Mouse (Mus musculus) megakaryocyte-erythroid progenitor cell, adult 5-6 weeks (primary cell): ENCODE measurements around the gene Tmem160. TPM values are rescaled to one million over a fixed set of nuclear protein-coding genes. Genes with fewer than 3 reads are reported as not detected.

ENCODE experiments used
- ATAC-seq: replicated peaks from 2 replicates; pipeline ENCODE4 v1.8.0; 2016; ENCODE audit warnings: mild to moderate bottlenecking, inconsistent platforms; ENCODE audit not compliant: severe bottlenecking, poor library complexity, low FRiP score, low TSS enrichment
- total RNA-seq, 2 experiments: library from RNA; stranded (forward) in 1 of 2; stranded (reverse) in 1 of 2; fragments of 200-1000, 215-1000 nt in 1 of 2; fragments of >200 nt in 1 of 2; fragmentation: Nextera tagmentation in 1 of 2; gene quantifications; 2 replicates each; pipeline ENCODE4 v1.2.3; 2014 to 2017

Gene Tmem160
- total RNA-seq, 2 experiments from 2014 or later: 16.3 to 39.2 TPM

DNA sequence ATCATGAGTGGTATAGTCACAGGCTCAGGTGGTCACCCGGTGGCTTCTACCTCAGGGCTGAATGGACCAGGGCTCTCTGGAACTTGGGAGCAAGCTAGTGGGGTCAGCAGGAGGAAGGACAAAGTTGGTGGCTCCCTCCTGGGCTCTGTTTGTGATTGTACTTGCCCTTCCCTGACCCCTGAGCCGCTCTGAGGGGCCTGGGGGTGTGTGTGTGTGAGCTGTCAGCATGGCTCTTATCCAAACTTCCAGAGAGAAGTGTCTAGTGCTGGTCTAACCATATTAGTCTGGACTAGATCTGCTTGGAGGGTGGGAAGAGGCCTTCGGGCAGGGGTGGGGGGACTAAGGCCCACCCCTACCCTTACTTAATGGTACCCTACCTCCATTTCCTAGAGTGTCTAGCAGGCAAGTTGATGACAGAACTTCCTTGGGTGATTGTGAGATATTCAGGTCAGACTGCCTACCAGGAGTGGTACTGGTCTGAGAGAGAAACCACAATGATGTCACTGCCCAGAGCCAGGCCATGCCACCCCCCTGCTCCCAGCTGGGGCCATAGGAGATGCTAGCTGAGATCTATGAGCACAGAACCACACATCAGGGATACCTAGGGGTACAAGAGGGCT lies 19.1 kb upstream of the Tmem160 start:
- no peak for ATAC-seq

DNA sequence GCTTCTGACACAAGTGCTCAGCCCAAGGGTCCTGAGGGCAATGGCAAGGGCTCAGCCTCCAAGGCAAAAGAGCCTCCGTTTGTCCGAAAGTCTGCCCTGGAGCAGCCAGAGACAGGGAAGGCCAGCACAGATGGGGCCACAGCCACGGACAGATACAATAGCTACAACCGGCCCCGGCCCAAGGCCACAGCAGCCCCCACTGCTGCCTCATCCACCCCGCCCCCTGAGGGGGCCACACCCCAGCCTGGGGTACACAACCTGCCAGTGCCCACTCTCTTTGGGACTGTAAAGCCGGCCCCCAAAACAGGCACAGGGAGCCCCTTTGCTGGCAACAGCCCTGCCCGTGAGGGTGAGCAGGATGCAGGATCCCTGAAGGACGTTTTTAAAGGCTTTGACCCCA lies 17.5 kb upstream of the Tmem160 start:
- no peak for ATAC-seq

DNA sequence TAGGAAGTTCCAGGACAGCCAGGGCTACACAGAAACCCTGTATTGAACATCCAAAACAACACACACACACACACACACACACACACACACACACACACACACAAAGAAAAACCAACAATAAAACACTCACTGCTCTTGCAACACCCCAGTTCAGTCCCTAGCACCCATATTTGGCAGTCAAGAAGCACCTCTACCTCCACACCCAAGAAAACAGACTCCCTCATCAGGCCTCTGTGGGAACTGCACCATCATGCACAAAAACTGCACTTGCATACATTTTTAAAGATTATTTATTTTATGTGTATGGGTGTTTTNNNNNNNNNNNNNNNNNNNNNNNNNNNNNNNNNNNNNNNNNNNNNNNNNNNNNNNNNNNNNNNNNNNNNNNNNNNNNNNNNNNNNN lies 11.3 kb upstream of the Tmem160 start:
- ATAC-seq: peak; percentile 86

DNA sequence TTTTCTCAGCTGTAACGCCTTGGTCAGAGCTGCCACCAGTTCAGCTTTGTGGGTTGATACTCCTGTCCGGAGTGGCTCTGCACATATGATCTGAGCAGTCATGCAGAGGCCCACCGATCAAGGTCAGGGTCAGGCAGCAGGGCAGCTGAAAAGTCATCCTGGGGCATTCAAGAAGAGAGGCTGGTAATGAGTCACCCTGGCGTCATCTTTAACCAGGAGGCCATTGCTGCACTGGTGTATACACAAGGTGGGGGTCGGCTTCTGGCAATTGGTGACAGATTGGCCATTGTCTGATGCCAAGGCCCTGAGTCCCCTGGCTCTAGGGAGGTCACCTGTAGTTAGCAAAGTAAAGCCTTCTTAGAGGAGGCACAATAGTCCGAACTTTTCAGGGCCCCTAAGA lies 923 bp upstream of the Tmem160 start:
- no peak for ATAC-seq

DNA sequence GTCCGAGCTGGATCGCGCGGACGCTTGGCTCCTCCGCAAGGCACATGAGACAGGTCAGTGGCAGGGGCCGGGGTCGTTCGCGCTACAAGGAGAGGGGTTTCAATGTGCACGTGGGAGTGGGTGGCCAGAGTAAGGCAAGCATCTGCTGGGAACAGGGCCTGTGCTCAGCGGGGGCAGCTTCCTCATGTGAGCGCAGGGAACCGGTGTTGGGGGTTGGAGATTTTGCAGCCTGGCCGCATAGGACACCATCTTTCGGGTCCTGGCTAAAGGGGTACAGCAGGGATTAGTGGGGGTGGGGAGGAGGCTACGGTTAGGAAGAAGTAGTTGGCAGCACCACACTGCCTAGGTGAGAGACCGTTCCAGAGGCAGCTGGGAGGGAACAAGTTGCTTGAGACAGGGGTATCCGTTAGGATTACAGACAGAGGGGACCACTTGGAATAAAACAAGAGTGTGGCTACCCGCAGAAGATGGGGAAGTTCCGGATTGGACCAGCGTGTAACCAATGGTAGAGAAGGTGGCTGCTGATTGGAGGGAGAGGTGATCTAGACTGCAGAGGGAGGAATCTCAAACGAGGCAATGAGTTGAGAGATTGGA lies 636 bp downstream of the Tmem160 start:
- ATAC-seq: peak; percentile 69

DNA sequence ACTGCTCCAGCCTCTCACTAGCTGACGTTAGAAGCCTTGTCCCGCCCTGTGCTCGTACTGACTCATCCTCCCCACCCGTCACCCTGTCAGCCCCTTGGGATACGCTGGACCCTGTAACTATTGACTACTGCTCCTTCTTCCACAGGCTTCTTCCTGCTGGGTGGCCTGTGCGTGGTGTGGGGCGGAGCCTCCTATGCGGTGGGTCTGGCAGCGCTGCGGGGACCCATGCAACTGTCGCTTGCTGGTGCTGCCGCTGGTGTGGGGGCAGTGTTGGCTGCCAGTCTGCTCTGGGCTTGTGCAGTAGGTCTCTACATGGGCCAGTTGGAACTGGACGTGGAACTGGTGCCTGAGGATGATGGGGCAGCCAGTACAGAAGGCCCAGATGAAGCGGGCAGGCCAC lies 2.4 kb downstream of the Tmem160 start:
- ATAC-seq: no peak

DNA sequence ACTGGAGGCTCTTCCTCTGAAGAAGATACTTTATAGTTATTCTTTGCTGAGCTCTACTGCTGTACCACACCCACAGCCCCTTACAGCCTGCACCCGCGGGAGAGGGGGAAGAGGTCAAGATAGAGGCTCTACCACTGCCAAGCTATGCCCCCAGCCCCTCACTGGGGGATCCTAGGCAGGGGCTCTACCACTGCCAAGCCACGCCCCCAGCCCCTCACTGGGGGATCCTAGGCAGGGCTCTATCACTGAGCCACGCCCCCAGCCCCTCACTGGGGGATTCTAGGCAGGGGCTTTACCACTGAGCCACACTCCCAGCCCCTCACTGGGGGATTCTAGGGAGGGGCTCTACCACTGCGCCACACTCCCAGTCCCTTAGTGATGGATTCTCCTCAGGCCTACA lies 3.7 kb downstream of the Tmem160 start:
- no peak for ATAC-seq

DNA sequence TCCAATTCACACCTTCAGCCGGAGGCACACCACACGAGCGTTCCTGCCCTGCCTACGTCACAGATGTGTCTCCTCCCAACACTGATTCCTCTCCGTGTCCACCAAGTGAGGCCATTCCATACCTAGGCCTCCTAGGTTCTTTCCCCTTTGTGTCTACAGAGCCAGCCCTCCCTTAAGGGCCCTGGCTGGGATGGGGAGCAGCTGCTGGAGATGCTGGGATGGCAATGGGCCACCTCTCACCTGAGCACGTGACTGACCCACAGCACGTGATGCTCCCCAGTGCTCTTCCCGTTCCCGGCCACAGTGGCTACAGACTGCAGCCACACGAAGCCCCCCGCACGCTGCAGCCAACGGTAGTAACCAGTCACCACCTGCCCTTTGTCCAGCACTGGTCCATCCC lies 8.0 kb downstream of the Tmem160 start:
- ATAC-seq: no peak

DNA sequence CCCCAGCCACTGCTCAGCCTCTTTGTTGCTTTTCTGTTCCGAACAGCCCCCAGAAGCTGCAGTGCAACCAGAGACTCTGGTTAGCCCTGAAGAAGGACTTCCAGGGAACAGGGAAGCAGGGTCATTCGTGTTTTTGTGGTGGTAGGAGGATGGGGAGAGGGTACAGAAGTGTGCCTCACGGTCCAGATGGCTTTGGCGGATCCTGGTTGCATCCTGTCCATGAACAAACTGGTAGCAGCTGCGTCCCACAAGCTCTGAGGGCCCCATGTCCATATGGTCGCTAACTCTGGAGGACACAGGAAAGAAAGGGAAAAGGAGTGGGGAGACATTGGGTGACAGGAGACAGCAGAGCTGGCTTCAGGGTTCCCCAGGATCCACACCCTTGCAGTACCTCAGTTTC lies 8.6 kb downstream of the Tmem160 start:
- no peak for ATAC-seq

DNA sequence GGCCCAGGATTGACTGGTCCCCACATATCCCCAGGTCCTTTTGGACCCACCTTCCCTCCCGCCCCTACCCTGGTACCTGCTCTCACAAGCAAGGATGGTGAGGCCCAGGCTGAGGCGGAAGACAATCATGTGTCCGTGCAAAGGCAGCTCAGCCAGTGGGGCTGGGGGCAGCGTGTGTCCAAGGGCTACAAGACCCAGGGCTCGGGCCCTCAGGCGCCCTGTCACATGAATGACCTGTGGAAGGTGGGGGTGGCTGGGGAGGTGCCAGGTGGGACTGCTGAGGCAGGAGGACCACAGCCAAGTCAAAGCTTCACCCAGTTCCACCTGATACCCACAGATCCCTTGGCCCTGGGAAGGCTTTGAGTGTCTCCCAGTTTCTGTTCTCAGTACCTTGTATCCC lies 9.1 kb downstream of the Tmem160 start:
- no peak for ATAC-seq

DNA sequence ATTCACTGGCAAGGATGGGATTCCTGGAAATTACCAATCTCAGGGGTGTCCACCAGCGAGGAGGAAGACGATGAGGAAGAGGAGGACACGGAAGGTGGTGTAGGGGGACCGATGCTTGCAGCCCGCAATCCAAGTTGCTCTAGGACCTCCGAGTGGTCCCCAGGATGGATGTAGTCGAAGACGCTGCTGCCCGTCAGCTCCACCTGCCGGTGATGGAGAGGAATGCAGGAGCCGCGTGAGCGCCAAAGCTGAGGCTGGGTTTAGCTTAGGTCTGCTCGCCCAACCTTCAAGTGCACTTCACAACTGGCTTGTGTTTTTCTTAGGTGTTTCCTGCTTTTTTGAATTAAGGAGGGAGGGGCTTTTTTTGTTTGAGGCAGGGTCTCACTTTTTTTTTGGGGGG lies 10.6 kb downstream of the Tmem160 start:
- ATAC-seq: peak; percentile 60

DNA sequence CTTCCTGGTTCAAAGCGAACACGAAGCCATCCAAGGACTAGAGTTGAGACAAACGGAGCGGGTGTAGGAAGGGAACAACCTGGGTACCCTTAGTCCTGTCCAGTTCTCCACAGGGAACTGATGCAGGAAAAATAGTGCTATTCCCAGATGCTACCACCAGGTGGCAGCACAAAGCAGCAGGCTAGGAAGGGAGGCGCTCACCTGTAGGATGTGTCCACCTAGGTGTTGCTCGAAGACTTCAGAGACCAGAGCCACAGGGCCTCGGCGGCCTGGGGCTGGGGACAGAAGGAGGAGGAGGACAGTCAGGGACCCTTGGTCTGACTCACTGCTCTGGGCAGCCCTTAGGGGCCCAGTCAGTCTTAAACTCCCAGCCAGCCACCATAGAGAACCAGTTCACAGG lies 12.6 kb downstream of the Tmem160 start:
- peak; percentile 46; the same call in 1 of the 2 replicates for ATAC-seq

DNA sequence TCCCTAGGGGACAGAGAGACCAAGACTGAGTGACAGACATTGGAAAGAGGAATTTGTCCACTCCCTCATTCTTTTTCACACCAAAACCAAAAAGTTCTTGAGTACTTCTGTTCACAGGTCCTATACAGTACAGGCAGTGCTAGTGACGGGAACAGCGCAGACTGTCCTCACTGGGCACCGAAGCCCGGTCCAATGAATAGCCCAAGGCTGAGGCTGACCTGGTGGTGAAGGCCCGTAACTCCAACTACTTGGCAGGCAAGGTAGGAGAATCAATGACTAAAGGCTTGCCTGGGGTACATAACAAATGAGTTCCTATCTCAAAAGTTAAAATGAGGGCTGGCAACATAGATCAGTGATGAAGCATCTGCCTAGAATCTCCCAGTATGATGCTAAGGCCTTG lies 13.0 kb downstream of the Tmem160 start:
- no peak for ATAC-seq

DNA sequence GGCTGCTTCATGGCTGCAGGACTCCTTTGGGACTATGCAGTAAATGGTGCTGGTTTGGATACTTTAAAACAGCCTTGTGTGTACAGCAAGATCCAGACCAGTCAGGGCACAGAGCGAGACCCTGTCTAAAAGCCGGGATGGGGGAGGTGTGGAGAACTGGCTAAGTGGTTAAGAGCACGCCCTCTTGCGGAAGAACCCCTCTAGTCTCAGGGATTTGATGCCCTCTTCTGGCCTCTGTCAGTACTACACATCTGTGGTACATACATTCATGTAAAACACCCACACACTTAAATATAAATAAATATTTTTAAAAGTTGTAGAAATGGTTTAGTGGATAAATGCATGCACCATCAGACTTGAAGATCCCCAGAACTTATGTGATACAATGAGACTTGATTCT lies 14.0 kb downstream of the Tmem160 start:
- peak; percentile 53; the same call in 1 of the 2 replicates for ATAC-seq

DNA sequence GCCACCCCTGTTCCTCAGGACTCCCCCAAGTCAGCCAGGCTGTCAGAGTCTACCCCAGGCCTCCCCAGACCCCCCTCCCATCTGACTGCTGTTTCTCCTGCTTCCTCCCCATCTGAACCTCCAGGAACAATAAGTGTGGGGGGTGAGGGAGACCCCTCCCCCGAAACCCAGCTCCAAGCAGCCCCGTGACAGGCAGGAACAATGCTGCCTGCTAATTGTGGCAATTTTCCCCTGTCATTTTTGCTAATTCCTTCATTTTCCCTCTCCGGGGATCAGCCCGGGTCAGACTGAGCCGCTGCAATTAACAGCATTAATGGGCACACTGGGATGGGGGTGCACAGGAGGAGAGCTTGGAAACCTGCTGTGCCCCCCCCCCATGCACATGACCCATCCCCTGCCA lies 15.5 kb downstream of the Tmem160 start:
- ATAC-seq: no peak

DNA sequence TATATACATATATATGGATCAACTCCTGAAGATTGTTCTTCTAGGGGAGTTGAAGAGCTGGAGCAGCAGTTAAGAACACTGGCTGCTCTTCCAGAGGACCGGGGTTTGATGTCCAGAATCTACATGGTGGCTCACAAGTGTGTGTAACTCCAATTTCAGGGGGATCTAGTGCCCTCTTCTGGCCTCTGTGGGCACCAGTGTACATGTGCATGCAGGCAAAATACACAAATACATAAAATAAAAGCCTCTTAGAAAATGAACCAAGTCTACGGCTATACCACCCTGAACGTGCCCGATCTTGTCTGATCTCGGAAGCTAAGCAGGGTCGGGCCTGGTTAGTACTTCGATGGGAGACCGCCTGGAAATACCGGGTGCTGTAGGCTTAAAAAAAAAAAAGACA lies 19.0 kb downstream of the Tmem160 start:
- ATAC-seq: 0 out of 2 replicates have a peak, but pooled peaks have one; percentile 35

DNA sequence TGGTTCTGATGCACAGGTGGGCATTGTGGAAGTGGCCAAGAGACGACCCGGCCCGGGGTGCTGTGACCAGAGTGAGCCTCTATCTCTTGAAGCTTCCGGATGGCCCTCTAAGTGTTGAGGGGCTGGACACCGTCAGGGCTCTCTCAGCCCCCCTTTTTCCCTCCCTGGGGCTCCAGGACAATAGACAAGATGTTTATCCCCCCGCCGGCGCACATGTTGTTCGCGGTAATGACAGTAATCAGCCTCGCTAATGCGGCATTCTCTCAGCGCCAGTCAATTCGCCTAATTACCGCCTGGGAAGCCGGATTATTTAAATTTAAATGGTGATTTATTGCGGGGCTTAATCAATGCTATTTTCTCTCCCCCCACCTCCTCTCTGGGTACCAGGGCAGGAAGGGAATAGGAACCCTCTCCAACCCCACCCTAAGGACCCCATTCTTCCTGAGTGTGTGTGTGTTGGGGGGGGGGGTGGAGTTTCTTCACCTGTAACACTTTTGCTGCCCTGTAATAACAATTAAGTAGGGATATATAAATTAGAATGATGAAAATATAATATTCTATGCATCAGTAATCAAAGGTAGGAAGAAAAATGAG lies 19.6 kb downstream of the Tmem160 start:
- ATAC-seq: no peak

DNA sequence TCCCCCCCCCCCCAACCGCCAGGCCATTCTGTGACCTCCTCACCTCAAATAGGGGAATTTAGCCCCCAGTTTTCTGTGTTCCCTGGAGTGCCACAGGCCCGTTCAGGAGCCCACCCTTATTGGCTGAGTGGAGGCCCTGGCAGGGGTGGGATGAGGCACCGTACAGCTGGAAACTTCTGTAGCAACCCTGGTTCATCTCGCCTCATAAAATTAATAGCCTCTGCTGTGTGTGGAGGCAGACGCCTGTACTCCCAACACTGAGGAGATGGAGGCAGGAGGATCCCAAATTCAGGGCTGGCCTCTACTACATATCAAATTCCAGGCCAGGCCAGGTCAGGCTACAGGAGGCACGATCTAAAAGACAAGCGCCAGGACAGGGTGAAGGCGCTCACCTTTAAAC lies 21.3 kb downstream of the Tmem160 start:
- ATAC-seq: no peak

DNA sequence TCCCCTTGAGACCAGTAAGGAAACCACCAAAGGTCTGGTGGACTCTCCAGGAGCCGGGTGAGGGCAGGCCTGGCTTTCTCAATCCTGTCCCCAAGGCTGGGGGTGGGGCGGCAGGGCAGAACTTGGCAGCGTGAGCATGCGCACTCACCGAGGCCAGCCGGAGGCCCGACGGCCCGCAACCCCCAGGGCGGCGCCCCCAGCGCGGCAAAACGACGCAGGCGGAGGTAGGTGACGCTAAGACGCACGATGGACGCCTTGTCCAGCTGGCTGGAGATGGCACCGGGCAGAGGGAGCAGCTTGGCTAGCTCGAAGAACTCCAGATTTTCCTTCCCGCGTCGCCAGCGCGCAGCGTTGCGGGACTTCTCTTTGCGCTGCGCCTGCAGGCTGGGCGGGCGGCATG lies 21.9 kb downstream of the Tmem160 start:
- ATAC-seq: no peak

DNA sequence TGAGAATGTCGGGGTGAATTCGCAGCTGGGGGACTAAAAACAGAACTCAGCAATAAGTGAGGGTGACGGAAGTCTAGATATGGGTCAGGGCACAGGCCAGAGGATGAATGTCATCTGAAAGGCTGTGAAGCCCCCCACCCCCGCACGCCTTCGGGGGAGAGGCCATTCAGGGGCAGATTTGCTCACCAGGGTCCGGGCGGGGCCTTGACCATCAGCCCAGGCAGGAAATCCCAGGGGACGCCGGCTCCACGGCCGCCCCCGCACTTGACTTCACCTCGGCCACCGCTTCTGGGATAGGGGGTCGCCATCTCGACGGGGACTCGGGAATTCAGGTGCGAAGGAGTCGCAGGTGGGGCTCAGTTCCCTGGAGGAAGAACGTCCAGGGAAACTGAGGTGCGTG lies 22.7 kb downstream of the Tmem160 start:
- no peak for ATAC-seq
